Mouse (Mus musculus): Measurements from ENCODE around the gene Alg10b.

DNA sequence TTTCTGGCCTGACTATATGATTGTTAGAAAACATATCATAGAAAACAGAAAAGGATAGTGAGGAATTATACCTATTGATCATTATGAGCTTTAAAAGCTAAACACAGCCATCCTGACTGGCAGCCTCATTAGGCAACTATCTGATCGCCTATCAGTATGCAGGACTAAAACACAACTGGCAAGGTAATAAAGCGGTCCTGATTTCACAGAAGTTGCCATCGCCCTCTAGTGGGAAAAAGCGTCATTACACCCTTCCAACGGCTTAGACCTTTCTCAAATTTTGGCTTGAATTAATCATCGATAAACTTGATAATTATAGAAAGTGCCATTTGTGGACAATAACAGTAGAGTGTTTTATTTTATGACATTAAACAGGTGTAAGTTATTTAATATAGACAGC, 9.2 kb upstream of the Alg10b start:
- TF ChIP-seq CTCF (IDR thresholded peaks at IDR 0.05; ENCODE audit: borderline replicate concordance, extremely low read depth, insufficient read depth, insufficient read length) (peak; percentile 79), POLR2A (IDR thresholded peaks at IDR 0.05; ENCODE audit: borderline replicate concordance, extremely low read depth, insufficient read depth, insufficient read length, poor library complexity, severe bottlenecking) (no peak)
